Mouse (Mus musculus): ENCODE measurements around the gene BC049762.

Gene BC049762

GRCm38 (mm10) chr11:51262342-51263285 is at the start of gene BC049762:
BC049762 (minus strand) TSS chr11:51263046.
- DNase-seq (ENCODE audit: low spot score), result peak; percentile 100

GRCm38 (mm10) chr11:51311846-51312245 is 49.0 kb upstream of the BC049762 start:
- no peak for DNase-seq (ENCODE audit: low spot score)

GRCm38 (mm10) chr11:51308306-51308705 is 45.5 kb upstream of the BC049762 start:
- no peak for DNase-seq (ENCODE audit: low spot score)

- DNase-seq (ENCODE audit: low spot score), result peak; percentile 62
Observed at GRCm38 (mm10) chr11:51303981-51304553, 41.2 kb upstream of the BC049762 start.

- no peak for DNase-seq (ENCODE audit: low spot score)
Observed at GRCm38 (mm10) chr11:51302396-51302795, 39.5 kb upstream of the BC049762 start.

- no peak for DNase-seq (ENCODE audit: low spot score)
Observed at GRCm38 (mm10) chr11:51298691-51299090, 35.8 kb upstream of the BC049762 start.

GRCm38 (mm10) chr11:51295742-51296141 is 32.9 kb upstream of the BC049762 start:
- DNase-seq (ENCODE audit: low spot score), result no peak

GRCm38 (mm10) chr11:51293956-51294530 is 31.2 kb upstream of the BC049762 start:
- DNase-seq (ENCODE audit: low spot score), result no peak

GRCm38 (mm10) chr11:51290066-51290955 is 27.5 kb upstream of the BC049762 start:
- DNase-seq (ENCODE audit: low spot score), result peak; percentile 81

GRCm38 (mm10) chr11:51289564-51290041 is 26.8 kb upstream of the BC049762 start, which contains the start of gene Col23a1:
Col23a1 (plus strand) TSS chr11:51289920.
- peak; percentile 86 for DNase-seq (ENCODE audit: low spot score)

GRCm38 (mm10) chr11:51274418-51274817 is 11.6 kb upstream of the BC049762 start:
- DNase-seq (ENCODE audit: low spot score), result no peak

GRCm38 (mm10) chr11:51265326-51265725 is 2.5 kb upstream of the BC049762 start:
- peak; percentile 46 for DNase-seq (ENCODE audit: low spot score)

- DNase-seq (ENCODE audit: low spot score), result peak; percentile 40
Observed at GRCm38 (mm10) chr11:51264352-51264751, 1.5 kb upstream of the BC049762 start.

GRCm38 (mm10) chr11:51263286-51263831 is 513 bp upstream of the BC049762 start:
- peak; percentile 22 for DNase-seq (ENCODE audit: low spot score)

GRCm38 (mm10) chr11:51261680-51262219 is 1.1 kb downstream of the BC049762 start, which contains the start of gene Clk4:
Clk4 (plus strand) TSS chr11:51261730.
- DNase-seq (ENCODE audit: low spot score), result no peak

GRCm38 (mm10) chr11:51257006-51257405 is 5.8 kb downstream of the BC049762 start:
- no peak for DNase-seq (ENCODE audit: low spot score)

GRCm38 (mm10) chr11:51242897-51243296 is 19.9 kb downstream of the BC049762 start:
- no peak for DNase-seq (ENCODE audit: low spot score)

GRCm38 (mm10) chr11:51234626-51235025 is 28.2 kb downstream of the BC049762 start:
- DNase-seq (ENCODE audit: low spot score), result no peak

GRCm38 (mm10) chr11:51227104-51227503 is 35.7 kb downstream of the BC049762 start:
- DNase-seq (ENCODE audit: low spot score), result no peak

GRCm38 (mm10) chr11:51220308-51220707 is 42.5 kb downstream of the BC049762 start, which contains the start of gene Gm12569:
Gm12569 (plus strand) TSS chr11:51220473.
- no peak for DNase-seq (ENCODE audit: low spot score)
